Mouse (Mus musculus) lung, postnatal 14 days (tissue): ENCODE results near the gene Tnr.

ENCODE experiments used
- DNase-seq: peaks from one replicate; pipeline ENCODE4 v3.0.0; 2021

Gene Tnr

GRCm38 (mm10) chr1:159803711-159804110 is 280.1 kb downstream of the Tnr start:
- DNase-seq, result no peak

- DNase-seq, result no peak
These were observed 285.9 kb downstream of the Tnr start for GRCm38 (mm10) chr1:159809493-159809892.

- DNase-seq, result no peak
These were observed 288.2 kb downstream of the Tnr start for GRCm38 (mm10) chr1:159811805-159812204.

- DNase-seq, result peak; percentile 48
These were observed 289.3 kb downstream of the Tnr start for GRCm38 (mm10) chr1:159812820-159813411.

DNA sequence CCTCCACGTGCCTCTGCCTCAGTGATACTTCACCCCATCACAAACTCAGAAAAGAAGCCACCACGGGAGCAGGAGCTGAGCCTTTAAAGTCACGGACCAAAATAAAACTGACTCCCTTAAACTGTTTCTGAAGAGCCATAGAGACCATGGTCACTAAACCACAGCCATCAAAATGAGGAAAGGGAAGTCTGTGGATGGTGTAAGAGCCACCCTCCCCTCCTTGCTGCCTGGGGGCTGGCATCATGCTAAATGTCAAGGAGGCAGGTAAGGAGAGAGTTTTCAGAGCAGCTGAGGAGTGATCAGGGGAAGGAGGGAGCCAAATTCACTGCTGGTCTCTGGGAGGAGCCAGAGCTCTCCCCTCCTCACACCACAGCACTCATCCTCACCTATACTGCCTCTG is 290.8 kb downstream of the Tnr start:
- DNase-seq, result no peak

DNA sequence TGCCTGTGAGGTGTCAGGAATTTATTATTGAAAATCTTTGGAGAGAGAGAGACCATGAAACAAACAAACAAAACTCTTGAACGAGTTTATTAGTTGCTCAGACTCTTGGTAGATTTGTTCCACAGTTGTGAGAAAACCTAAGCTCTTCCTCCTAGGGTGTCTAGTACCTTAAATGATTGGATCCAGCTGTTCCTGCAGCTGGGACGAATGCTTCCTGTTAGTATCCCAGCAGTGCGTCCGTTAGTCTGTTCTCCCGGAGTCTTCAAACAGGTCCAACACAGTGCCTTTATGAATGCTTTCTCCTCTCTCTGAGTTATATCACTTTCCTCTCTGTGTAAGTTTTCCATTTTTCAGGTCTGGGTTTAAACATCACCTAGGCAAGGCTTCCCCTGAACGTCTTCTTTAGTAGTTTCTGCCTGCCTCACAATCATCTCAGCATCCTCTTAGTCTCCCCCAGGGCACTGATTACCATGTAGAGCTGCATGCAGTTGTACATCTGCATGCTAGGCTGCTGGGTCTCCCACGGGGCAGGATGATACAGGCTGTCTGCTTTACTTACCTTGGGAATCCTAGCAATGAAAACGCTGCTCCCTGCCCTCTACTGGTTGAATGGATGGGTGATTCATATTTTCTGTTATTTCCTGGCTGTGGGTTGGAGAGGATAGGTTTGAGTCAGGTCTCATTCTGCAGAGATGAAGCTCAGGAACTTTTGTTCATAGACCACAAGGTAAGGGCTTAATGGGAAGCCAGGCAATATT is 293.2 kb downstream of the Tnr start:
- no peak for DNase-seq

- DNase-seq, result no peak
These were observed 295.9 kb downstream of the Tnr start for GRCm38 (mm10) chr1:159819511-159819910.

DNA sequence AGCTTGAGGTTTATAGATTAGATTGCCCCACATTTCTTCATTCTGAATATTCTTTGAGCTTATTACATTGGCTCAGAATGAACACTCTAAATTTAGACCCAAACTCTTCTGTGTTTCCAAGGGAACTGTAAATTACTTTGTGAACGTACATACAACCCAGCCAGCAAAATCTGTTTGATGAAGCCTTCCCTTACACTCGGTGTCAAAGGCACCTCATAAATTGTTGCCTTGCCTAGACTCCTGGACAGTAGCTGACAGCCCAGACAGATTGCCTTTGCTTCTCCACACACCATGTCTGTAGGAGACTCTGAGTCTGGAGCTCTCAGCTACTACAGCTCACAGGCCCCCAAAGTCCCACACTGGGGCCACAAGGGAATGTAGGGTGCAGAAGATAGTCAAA is 298.8 kb downstream of the Tnr start:
- DNase-seq, result no peak

- DNase-seq, result no peak
These were observed 305.0 kb downstream of the Tnr start for GRCm38 (mm10) chr1:159828531-159828930.

DNA sequence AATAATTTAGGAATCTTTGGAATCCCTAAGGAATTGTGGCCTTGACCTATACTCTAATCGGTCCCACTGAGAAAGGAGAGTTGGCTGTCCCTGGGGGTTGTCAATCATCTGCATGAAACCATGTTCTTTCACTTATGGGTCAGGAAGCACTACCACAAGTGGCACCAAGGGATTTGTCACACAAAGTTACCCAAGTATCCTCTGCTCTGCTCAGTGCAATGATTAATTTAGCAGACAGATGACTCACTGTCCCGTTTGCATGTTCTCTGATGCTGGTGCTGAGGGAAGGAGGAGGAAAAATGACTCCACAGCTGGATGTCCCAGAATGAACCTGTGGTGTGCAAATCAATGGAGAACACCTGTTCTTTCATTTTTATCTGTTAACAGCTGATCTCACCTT is 309.6 kb downstream of the Tnr start:
- no peak for DNase-seq

- no peak for DNase-seq
These were observed 310.2 kb downstream of the Tnr start for GRCm38 (mm10) chr1:159833646-159834338.

- DNase-seq, result no peak
These were observed 311.6 kb downstream of the Tnr start for GRCm38 (mm10) chr1:159835126-159835525.

DNA sequence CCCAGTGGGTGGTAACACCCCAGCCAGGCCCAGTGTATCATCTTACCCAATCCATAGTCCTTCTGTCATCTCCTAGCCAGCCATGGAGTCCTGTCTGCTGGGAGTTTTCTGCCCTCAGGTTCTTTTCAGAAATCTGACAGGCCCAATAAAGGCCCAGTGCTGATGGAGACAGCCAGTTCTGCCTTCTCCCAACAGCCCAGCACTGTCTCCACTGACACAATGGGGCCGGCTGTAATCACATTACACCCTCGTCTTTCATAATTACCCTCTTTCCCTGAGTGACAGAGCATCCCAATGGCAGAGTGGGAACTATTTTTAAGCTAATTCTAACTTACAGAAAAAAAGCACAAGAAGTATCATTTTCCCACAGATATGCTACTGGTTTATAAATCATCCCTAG is 316.8 kb downstream of the Tnr start:
- DNase-seq, result no peak

- no peak for DNase-seq
These were observed 319.3 kb downstream of the Tnr start for GRCm38 (mm10) chr1:159842876-159843275.

GRCm38 (mm10) chr1:159852088-159852487 is 328.5 kb downstream of the Tnr start:
- DNase-seq, result peak; percentile 8

GRCm38 (mm10) chr1:159854261-159854660 is 330.7 kb downstream of the Tnr start:
- peak; percentile 5 for DNase-seq

DNA sequence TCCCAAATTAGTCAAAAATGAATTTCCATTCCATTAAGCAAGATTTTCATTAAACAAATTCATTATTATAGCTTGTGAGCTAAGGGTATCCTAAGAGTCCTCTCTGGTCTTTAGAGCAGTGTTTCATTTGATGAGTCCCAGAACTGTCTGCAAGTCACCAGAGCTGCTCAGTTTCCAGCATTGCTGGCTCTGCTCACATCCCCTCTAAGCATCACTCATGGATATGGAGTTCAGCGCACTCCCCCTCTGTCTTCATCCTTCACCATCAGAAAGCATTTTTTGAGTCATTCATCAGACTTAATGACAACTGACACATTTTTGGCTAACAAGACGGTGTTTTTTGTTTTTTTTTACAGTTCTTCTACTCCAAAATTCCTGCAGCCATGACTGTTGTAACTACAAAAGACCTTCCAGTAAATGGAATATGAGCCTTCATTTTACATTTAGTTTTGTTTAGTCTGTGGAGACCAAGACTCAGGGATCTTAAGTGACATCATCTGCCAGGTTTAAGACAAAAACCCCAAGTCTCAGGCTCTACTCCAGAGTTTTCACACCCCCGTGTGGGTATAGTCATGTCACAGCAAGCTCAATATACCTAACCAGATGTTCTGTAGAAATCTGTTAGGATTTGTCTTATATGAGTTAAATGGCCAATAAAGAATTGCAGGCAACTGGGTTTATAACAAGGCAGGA is 338.4 kb downstream of the Tnr start:
- DNase-seq, result no peak

DNA sequence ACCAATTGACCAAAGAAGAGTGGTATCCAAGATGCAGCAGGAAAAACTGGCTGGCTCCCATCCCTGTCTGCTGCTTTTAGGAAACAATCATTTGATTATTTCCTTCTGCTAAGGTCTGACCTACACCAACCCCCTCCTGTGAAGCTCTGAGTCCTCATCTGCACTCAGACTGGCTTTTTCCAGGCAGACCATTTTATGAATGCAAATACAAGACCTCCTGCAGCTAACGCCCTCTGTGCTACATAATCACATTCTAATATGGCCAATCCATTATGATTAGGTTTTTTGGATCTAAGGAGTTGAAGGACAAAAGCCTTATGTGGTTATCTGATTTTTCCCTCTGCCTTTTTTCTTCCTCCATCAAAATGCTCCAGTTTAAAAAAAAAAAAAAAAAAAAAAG is 342.1 kb downstream of the Tnr start:
- no peak for DNase-seq

DNA sequence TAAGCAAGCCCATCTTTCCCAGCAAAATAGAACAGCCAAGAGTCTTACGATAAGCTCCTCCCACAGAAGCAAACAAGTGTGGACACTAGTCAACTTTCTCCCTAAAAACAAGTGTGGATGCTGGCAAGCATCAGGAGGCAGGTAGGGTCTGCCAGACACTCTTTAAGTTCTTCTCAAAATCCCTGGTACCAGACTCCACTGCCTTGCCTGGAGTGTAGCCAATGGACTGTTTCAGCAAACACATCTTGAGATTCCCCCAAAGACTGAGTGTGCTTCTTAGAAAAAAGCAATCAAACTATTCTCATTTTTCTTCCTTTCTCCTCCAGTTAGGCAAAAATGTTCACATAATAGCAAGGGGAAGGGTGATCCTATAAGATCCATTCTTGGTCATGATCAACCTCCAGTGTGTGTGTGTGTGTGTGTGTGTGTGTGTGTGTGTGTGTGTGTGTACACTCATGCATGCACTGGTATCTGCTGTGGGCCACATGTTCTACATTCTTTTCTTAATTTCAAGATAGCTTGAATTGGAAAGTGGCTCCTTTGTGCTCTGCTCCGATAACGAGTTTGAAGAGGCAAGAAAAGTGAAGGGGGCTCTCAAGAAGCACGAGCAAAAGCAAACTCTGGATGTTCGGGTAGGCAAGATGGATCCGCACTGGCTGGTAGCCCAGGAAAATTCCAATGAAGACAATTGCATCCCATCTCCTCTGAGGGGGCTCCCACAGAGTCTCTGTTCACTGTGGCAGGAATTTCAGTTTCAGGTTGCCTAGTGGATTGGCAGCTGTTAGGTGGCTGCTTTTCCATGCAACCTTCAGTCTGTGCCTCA is 346.3 kb downstream of the Tnr start:
- DNase-seq, result no peak

DNA sequence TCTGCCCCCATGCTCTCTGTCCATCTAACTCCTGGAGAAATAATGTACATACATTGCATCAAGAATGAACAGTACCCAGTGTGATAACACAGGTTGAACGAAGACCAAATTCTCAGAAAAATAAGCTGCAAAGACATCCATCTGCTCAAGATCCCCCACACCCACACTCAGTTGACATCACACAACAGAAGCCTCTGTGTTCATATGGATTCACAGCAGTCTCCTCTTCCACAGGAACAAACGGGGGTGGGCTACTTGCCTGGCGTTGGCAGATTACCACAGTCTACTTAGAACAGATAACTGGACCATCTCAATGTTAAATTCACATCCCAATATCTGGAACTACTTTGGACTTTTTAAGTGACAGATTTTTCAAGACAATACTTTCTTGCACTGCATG is 349.3 kb downstream of the Tnr start:
- no peak for DNase-seq

DNA sequence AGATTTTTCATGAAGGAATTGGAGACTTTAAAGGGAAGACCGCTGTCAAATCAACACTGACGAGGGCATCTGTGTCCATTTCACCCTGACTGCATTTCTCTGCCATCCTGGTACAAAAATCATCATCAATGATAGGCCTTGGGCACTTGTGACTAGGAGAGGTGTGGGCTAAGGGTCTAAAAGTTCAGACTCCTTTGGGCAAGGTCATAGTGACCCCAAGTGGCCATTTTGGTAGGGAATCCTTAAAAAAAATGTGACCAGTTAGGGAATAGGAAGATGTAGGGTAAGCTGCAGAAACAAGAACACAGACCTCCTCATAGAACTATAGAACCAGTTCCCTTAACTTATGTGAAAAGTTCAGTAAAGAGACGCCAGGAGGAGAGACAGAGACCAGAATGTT is 355.1 kb downstream of the Tnr start:
- DNase-seq, result no peak

DNA sequence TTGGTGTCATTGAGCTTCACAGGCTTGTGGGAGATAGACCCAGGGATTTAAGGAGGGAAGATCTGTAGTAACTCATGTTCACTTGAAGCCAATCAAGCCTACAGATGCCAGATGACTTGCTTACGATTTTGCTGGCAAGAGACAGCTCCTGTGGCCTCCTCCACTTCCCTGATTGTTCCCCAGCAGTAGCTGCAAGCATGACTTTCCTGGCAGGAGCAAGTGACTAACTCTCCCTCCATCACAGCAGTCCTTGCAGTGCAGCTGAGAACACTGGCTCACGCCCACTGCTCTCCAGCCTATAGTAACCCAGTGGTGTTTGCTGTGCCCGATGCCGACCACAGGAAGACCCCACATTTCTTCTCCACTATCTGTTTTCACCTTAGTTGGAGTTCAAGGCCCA is 356.3 kb downstream of the Tnr start:
- DNase-seq, result no peak

DNA sequence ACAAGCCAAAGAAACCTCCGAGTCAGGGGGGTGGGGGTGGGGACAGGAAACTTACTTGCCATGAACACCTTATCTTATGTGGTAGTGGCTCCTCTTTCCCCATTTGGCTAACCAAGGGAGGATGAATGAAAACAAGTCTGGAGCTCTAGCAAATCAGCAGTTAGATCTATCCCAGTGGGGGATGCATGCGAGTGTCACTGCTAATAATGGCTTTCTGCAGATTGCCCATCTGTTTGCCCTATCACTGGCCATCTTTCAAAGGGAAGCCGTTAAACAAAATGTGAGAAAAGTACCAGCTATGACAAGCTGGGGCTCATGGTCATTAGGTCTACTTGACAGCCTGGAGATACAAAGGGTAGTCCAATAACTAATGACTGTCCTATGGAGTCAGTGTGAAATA is 361.9 kb downstream of the Tnr start:
- DNase-seq, result no peak
